Mouse (Mus musculus): ENCODE data around the gene Rbm8a2. TPM values are rescaled to one million over a fixed set of nuclear protein-coding genes. Genes with fewer than 3 reads are reported as not detected.
"Not testable (repeated sequence)": the region's sequence is repeated elsewhere in the genome, so short reads cannot be mapped to it uniquely, and the experiment has no call there.

The Rbm8a2 gene
- 0.34 and 0.72 TPM in 2 replicates for polyA plus RNA-seq (2015; fragmentation: Nextera tagmentation; extraction: Ambion mirVana)

GRCm38 (mm10) chr1:175979014-175979413 lies at the start of gene Rbm8a2:
TSS of gene Rbm8a2 (minus strand) at chr1:175979114.
- H3K9ac ChIP-seq (replicated peaks); H3K36me3 ChIP-seq; ATAC-seq (ENCODE audit: low FRiP score); H3K9me3 ChIP-seq (replicated peaks); H3K4me3 ChIP-seq (replicated peaks); H3K4me2 ChIP-seq; H3K27ac ChIP-seq (replicated peaks); H3K4me1 ChIP-seq; H3K27me3 ChIP-seq (replicated peaks): not testable (repeated sequence)
- WGBS = 94% methylated on average over 7 of the region's 7 CpGs

- Histone ChIP-seq H3K4me3 (replicated peaks) (no peak overlapping the region), H3K9me3 (replicated peaks) (no peaks in the 10 kb centered on the region), H3K36me3 (no peaks in the 10 kb centered on the region), H3K9ac (replicated peaks) (no peak overlapping the region), H3K4me2 (no peak overlapping the region), H3K27ac (replicated peaks) (no peak overlapping the region), H3K4me1 (no peaks in the 10 kb centered on the region), H3K27me3 (replicated peaks) (no peaks in the 10 kb centered on the region)
- 69% methylated on average over 3 of the region's 3 CpGs for WGBS
- no peak for ATAC-seq (ENCODE audit: low FRiP score)
These were observed 49.5 kb upstream of the Rbm8a2 start for GRCm38 (mm10) chr1:176028397-176028796.

- Histone ChIP-seq H3K4me2 (no peak overlapping the region), H3K9ac (replicated peaks) (no peak overlapping the region), H3K9me3 (replicated peaks) (no peaks in the 10 kb centered on the region), H3K36me3 (no peaks in the 10 kb centered on the region), H3K4me1 (no peaks in the 10 kb centered on the region), H3K27ac (replicated peaks) (no peak overlapping the region), H3K4me3 (replicated peaks) (no peak overlapping the region), H3K27me3 (replicated peaks) (no peaks in the 10 kb centered on the region)
- no peak for ATAC-seq (ENCODE audit: low FRiP score)
- 49% methylated on average over 1 of the region's 1 CpGs for WGBS
These were observed 45.6 kb upstream of the Rbm8a2 start for GRCm38 (mm10) chr1:176024501-176024900.

- H3K9me3 ChIP-seq (replicated peaks) = no peaks in the 10 kb centered on the region
- no peak overlapping the region for H3K9ac ChIP-seq (replicated peaks)
- no peaks in the 10 kb centered on the region for H3K27me3 ChIP-seq (replicated peaks)
- H3K27ac ChIP-seq (replicated peaks) = no peak overlapping the region
- H3K4me1 ChIP-seq = peaks cover 3% of the 10 kb centered on the region; the same call in 1 of the 2 replicates
- WGBS = 41% methylated on average over 3 of the region's 3 CpGs
- no peak overlapping the region for H3K4me2 ChIP-seq
- peak; percentile 88 for ATAC-seq (ENCODE audit: low FRiP score)
- no peak overlapping the region for H3K4me3 ChIP-seq (replicated peaks)
- H3K36me3 ChIP-seq = no peaks in the 10 kb centered on the region
These were observed 39.6 kb upstream of the Rbm8a2 start for GRCm38 (mm10) chr1:176018523-176018922.

GRCm38 (mm10) chr1:176016076-176016475 lies 37.2 kb upstream of the Rbm8a2 start:
- H3K4me2 ChIP-seq = no peak overlapping the region
- peaks cover 3% of the 10 kb centered on the region; the same call in 1 of the 2 replicates for H3K4me1 ChIP-seq

GRCm38 (mm10) chr1:176013497-176014268 lies 34.8 kb upstream of the Rbm8a2 start:
- Histone ChIP-seq H3K9ac (replicated peaks) (no peak overlapping the region), H3K27ac (replicated peaks) (no peak overlapping the region), H3K4me1 (peaks cover 3% of the 10 kb centered on the region; the same call in 1 of the 2 replicates), H3K4me3 (replicated peaks) (no peak overlapping the region), H3K9me3 (replicated peaks) (no peaks in the 10 kb centered on the region), H3K36me3 (no peaks in the 10 kb centered on the region), H3K27me3 (replicated peaks) (no peaks in the 10 kb centered on the region), H3K4me2 (no peak overlapping the region)
- WGBS = 8% methylated on average over 3 of the region's 3 CpGs
- no peak for ATAC-seq (ENCODE audit: low FRiP score)

More at GRCm38 (mm10) chr1:176016076-176016475, 37.2 kb upstream of the Rbm8a2 start:
- H3K4me3 ChIP-seq (replicated peaks) = no peak overlapping the region
- no peak overlapping the region for H3K27ac ChIP-seq (replicated peaks)
- WGBS = 13% methylated on average over 3 of the region's 3 CpGs
- ATAC-seq (ENCODE audit: low FRiP score) = no peak
- H3K9ac ChIP-seq (replicated peaks) = no peak overlapping the region
- no peaks in the 10 kb centered on the region for H3K9me3 ChIP-seq (replicated peaks)
- no peaks in the 10 kb centered on the region for H3K36me3 ChIP-seq
- no peaks in the 10 kb centered on the region for H3K27me3 ChIP-seq (replicated peaks)

- no peak overlapping the region for H3K4me2 ChIP-seq
- H3K36me3 ChIP-seq = no peaks in the 10 kb centered on the region
- peaks cover 3% of the 10 kb centered on the region; the same call in 1 of the 2 replicates for H3K4me1 ChIP-seq
- no peak overlapping the region for H3K27ac ChIP-seq (replicated peaks)
- H3K27me3 ChIP-seq (replicated peaks) = no peaks in the 10 kb centered on the region
- H3K9me3 ChIP-seq (replicated peaks) = no peaks in the 10 kb centered on the region
- no peak overlapping the region for H3K4me3 ChIP-seq (replicated peaks)
- no peak for ATAC-seq (ENCODE audit: low FRiP score)
- H3K9ac ChIP-seq (replicated peaks) = no peak overlapping the region
These were observed 32.6 kb upstream of the Rbm8a2 start for GRCm38 (mm10) chr1:176011535-176011934.

- Histone ChIP-seq H3K27ac (replicated peaks) (no peak overlapping the region), H3K4me1 (peaks cover under 1% of the 10 kb centered on the region; the same call in 1 of the 2 replicates), H3K4me2 (no peak overlapping the region), H3K9ac (replicated peaks) (no peak overlapping the region), H3K9me3 (replicated peaks) (no peaks in the 10 kb centered on the region), H3K4me3 (replicated peaks) (no peak overlapping the region), H3K27me3 (replicated peaks) (no peaks in the 10 kb centered on the region), H3K36me3 (no peaks in the 10 kb centered on the region)
- no peak for ATAC-seq (ENCODE audit: low FRiP score)
These were observed 32.2 kb upstream of the Rbm8a2 start for GRCm38 (mm10) chr1:176011072-176011471.

GRCm38 (mm10) chr1:176008411-176008810 lies 29.5 kb upstream of the Rbm8a2 start:
- WGBS = 91% methylated on average over 2 of the region's 2 CpGs
- no peaks in the 10 kb centered on the region for H3K4me1 ChIP-seq

GRCm38 (mm10) chr1:176000599-176000998 lies 21.7 kb upstream of the Rbm8a2 start:
- Histone ChIP-seq H3K4me2 (no peak overlapping the region), H3K27me3 (replicated peaks) (no peaks in the 10 kb centered on the region), H3K4me3 (replicated peaks) (no peak overlapping the region), H3K9me3 (replicated peaks) (no peaks in the 10 kb centered on the region), H3K4me1 (peaks cover 10% of the 10 kb centered on the region), H3K27ac (replicated peaks) (no peak overlapping the region), H3K36me3 (no peaks in the 10 kb centered on the region), H3K9ac (replicated peaks) (no peak overlapping the region)
- no peak for ATAC-seq (ENCODE audit: low FRiP score)
- WGBS = 72% methylated on average over 5 of the region's 5 CpGs

More at GRCm38 (mm10) chr1:176008411-176008810, 29.5 kb upstream of the Rbm8a2 start:
- H3K4me3 ChIP-seq (replicated peaks) = no peak overlapping the region
- H3K9me3 ChIP-seq (replicated peaks) = no peaks in the 10 kb centered on the region
- H3K9ac ChIP-seq (replicated peaks) = no peak overlapping the region
- H3K27ac ChIP-seq (replicated peaks) = no peak overlapping the region
- no peaks in the 10 kb centered on the region for H3K36me3 ChIP-seq
- H3K27me3 ChIP-seq (replicated peaks) = no peaks in the 10 kb centered on the region
- H3K4me2 ChIP-seq = no peak overlapping the region
- ATAC-seq (ENCODE audit: low FRiP score) = no peak

GRCm38 (mm10) chr1:175997076-175997651 lies 18.2 kb upstream of the Rbm8a2 start:
- Histone ChIP-seq H3K9me3 (replicated peaks) (no peaks in the 10 kb centered on the region), H3K4me1 (peaks cover 10% of the 10 kb centered on the region), H3K27ac (replicated peaks) (no peak overlapping the region), H3K36me3 (no peaks in the 10 kb centered on the region), H3K9ac (replicated peaks) (no peak overlapping the region), H3K4me3 (replicated peaks) (no peak overlapping the region), H3K4me2 (no peak overlapping the region), H3K27me3 (replicated peaks) (no peaks in the 10 kb centered on the region)
- peak; percentile 51; the same call in 1 of the 2 replicates for ATAC-seq (ENCODE audit: low FRiP score)
- WGBS = 61% methylated on average over 7 of the region's 7 CpGs

- no peaks in the 10 kb centered on the region for H3K4me1 ChIP-seq
- no peaks in the 10 kb centered on the region for H3K9me3 ChIP-seq (replicated peaks)
- ATAC-seq (ENCODE audit: low FRiP score) = no peak
- H3K4me2 ChIP-seq = no peak overlapping the region
- no peaks in the 10 kb centered on the region for H3K36me3 ChIP-seq
- no peak overlapping the region for H3K9ac ChIP-seq (replicated peaks)
- H3K4me3 ChIP-seq (replicated peaks) = no peak overlapping the region
- no peak overlapping the region for H3K27ac ChIP-seq (replicated peaks)
- WGBS = 95% methylated on average over 4 of the region's 4 CpGs
- H3K27me3 ChIP-seq (replicated peaks) = no peaks in the 10 kb centered on the region
These were observed 10.0 kb upstream of the Rbm8a2 start for GRCm38 (mm10) chr1:175988912-175989311.

All from neural tube, embryonic 15.5 days (tissue).